Mouse (Mus musculus) embryonic facial prominence, embryonic 11.5 days (tissue): ENCODE measurements around the gene Ube2l3. TPM values are rescaled to one million over a fixed set of nuclear protein-coding genes. Genes with fewer than 3 reads are reported as not detected.
"Not testable (repeated sequence)": the region's sequence is repeated elsewhere in the genome, so short reads cannot be mapped to it uniquely, and the experiment has no call there.

Source experiments
- ATAC-seq: fragments of 200-750 bp; cut with Nextera tagmentation; replicated peaks from 2 replicates; pipeline ENCODE4 v1.8.0; 2017; ENCODE audit warnings: low read depth; ENCODE audit not compliant: insufficient number of reproducible peaks, low FRiP score, low TSS enrichment
- DNase-seq: peaks from one replicate; pipeline ENCODE4 v3.0.0-alpha.2; 2015; ENCODE audit warnings: low spot score
- H3K27ac ChIP-seq: fragments of 300-500 bp; sonication (generic); replicated peaks from 2 replicates; pipeline ENCODE4 v1.5.1; 2014; ENCODE audit warnings: mild to moderate bottlenecking, low read depth, low read length, control low read depth
- H3K27me3 ChIP-seq: fragments of 300-500 bp; sonication (generic); 2 replicates; pipeline ENCODE4 v1.6.1; 2014; ENCODE audit warnings: mild to moderate bottlenecking, low read length, moderate library complexity, mixed read lengths; ENCODE audit not compliant: control insufficient read depth, insufficient read depth
- H3K36me3 ChIP-seq: fragments of 300-500 bp; sonication (generic); replicated peaks from 2 replicates; pipeline ENCODE4 v1.6.1; 2014; ENCODE audit warnings: low read depth, mild to moderate bottlenecking, low read length, moderate library complexity, mixed read lengths; ENCODE audit not compliant: control insufficient read depth, insufficient read depth
- H3K4me1 ChIP-seq: fragments of 300-500 bp; sonication (generic); 2 replicates; pipeline ENCODE4 v1.6.1; 2014; ENCODE audit warnings: low read length, mixed read lengths; ENCODE audit not compliant: control insufficient read depth, insufficient read depth
- H3K4me2 ChIP-seq: fragments of 300-500 bp; sonication (generic); 2 replicates; pipeline ENCODE4 v1.6.1; 2014; ENCODE audit warnings: low read depth, mild to moderate bottlenecking, control low read depth, low read length, moderate library complexity
- H3K4me3 ChIP-seq: fragments of 300-500 bp; sonication (generic); 2 replicates; pipeline ENCODE4 v1.5.1; 2014; ENCODE audit warnings: low read depth, low read length, control low read depth
- H3K9ac ChIP-seq: fragments of 300-500 bp; sonication (generic); replicated peaks from 2 replicates; pipeline ENCODE4 v1.6.1; 2014; ENCODE audit warnings: mild to moderate bottlenecking, control low read depth, low read length
- H3K9me3 ChIP-seq: fragments of 300-500 bp; sonication (generic); replicated peaks from 2 replicates; pipeline ENCODE4 v1.6.1; 2016; ENCODE audit warnings: mild to moderate bottlenecking, low read length, inconsistent platforms, mixed read lengths; ENCODE audit not compliant: control insufficient read depth
- WGBS: fragments of 180-500 bp; shearing (Covaris S2); extraction: QIAGEN DNeasy Blood & Tissue Kit; methylation state at CpG from one replicate; pipeline ENCODE4 v1.1.7; 2014; 5-methylcytosine and 5-hydroxymethylcytosine counted together
- polyA plus RNA-seq: library from polyadenylated mRNA; unstranded; fragments of >200 nt; fragmentation: Nextera tagmentation; extraction: Ambion mirVana; gene quantifications from 2 replicates; pipeline ENCODE4 v1.2.1, GENCODE M21; 2014

Gene Ube2l3
- polyA plus RNA-seq, 1 experiment from 2014 or later: 458 TPM

DNA sequence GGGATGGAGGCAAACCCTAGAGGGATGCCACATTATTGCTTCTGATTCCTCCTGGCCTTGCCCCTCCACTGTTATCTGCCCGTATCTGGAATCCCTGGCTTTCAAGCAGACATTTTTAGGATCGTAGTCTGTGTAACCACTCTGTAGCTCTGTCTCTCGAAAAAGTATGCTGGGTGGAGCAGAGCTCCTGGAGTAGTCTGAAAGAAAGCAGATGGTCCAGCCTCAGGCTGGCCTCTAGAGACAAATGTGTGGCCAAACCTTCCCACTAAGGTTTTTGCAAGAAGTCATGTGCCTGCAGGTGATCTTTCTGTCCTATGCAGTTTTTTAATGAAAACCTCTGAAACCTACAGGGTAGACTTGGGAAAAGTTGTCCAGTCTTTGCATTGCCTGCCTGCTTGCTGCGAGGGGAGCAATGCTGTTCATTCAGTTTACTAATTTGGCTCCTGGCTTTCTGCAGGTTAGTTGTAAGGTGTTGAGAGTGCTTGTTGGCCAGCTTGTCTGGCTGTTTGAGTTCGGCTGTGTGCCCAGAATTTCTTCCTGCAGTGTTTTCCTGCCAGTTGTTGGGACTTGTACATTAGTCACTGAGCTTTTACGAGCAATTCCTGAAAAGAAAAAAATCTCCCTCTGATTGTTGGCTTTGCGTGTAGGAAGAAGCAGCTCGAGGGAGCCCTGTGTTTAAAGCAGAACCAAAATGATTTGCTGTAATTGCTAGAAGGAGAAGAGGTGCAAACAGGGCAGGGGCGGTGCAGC is 32.6 kb upstream of the Ube2l3 start:
- no peaks in the 10 kb centered on the region for H3K9me3 ChIP-seq
- peak overlapping the region; percentile 90 for H3K9ac ChIP-seq
- no peak for DNase-seq
- 53% methylated on average over 9 of the region's 9 CpGs for WGBS
- H3K27ac ChIP-seq: no peak overlapping the region
- H3K4me3 ChIP-seq: peak overlapping the region; percentile 93
- H3K4me2 ChIP-seq: peak overlapping the region; percentile 87
- H3K4me1 ChIP-seq: no peaks in the 10 kb centered on the region; the same call in none of the 2 replicates
- no peak for ATAC-seq
- H3K36me3 ChIP-seq: no peaks in the 10 kb centered on the region
- H3K27me3 ChIP-seq: no peaks in the 10 kb centered on the region

DNA sequence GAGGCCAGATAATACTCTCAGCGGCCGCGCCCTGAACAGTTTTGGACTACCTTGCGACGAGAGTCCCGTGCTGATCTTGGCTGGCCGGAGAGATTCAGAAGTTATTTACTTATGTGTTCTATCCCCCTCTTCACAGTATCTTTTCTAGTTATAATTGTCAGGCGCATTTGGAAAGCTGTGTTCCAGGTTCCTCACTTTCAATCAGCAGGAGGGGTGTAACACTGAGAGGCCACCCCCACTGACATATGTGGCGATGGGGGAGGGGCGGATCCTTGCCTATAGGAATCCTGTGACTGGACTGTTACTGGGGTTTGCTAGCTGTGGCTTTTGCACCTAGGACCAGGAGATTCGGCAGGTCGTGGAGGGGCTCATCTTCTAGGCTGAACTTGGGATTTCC is 32.0 kb upstream of the Ube2l3 start:
- Histone ChIP-seq H3K4me2 (peak overlapping the region; percentile 87), H3K36me3 (no peaks in the 10 kb centered on the region), H3K4me1 (no peaks in the 10 kb centered on the region; the same call in none of the 2 replicates), H3K9ac (peak overlapping the region; percentile 90), H3K27ac (0 out of 2 replicates have a peak overlapping the region, but pooled peaks have one; percentile 80), H3K4me3 (peak overlapping the region; percentile 93), H3K9me3 (no peaks in the 10 kb centered on the region), H3K27me3 (no peaks in the 10 kb centered on the region)
- ATAC-seq: no peak
- peak; percentile 72 for DNase-seq
- WGBS: 3% methylated on average over 12 of the region's 12 CpGs

DNA sequence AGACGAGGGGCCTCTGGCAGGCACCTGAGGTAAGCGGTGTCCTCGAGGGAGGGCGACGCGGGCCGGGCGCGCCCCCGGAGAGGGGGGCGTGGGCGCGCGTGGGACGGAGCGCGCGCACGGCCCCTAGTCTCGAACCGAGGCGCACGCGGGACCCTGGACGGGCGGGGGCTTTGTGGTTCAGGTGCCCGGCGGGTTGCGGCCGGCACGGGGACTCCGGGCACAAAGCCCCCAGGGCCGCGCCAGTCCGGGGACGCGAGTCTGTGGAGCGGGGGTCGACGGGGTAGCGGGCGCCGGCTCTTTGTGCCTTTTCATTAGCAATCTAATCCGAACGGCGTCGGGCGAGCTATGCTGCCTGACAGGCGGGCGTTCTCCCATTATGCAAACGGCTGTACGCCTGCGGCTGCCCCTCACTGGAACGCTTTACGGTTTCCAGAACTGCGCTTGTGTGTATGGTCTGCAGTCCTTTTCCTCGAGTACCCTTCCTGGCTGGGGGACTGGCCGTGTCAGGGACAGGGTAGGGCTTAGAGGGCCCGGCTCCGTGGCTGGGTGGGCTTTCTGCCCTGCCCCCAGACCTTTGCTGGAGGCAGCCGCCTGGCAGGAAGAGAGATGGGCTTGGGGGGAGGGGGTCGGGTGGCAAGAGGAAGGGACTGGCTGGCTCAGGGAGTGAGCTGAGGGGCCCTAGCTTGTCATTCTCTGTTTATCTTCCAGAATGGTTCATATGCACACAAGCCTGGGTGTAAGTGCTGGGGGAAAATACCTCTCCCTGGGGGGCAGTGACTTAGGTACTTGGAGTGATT is 31.5 kb upstream of the Ube2l3 start:
- Histone ChIP-seq H3K9me3 (no peaks in the 10 kb centered on the region), H3K9ac (peak overlapping the region; percentile 90), H3K27me3 (no peaks in the 10 kb centered on the region), H3K36me3 (no peaks in the 10 kb centered on the region), H3K27ac (peak overlapping the region; percentile 80), H3K4me2 (peak overlapping the region; percentile 87), H3K4me3 (peak overlapping the region; percentile 93), H3K4me1 (no peaks in the 10 kb centered on the region; the same call in none of the 2 replicates)
- WGBS: under 1% methylated on average over 56 of the region's 62 CpGs
- DNase-seq (peak; percentile 77), ATAC-seq (peak; percentile 66)

DNA sequence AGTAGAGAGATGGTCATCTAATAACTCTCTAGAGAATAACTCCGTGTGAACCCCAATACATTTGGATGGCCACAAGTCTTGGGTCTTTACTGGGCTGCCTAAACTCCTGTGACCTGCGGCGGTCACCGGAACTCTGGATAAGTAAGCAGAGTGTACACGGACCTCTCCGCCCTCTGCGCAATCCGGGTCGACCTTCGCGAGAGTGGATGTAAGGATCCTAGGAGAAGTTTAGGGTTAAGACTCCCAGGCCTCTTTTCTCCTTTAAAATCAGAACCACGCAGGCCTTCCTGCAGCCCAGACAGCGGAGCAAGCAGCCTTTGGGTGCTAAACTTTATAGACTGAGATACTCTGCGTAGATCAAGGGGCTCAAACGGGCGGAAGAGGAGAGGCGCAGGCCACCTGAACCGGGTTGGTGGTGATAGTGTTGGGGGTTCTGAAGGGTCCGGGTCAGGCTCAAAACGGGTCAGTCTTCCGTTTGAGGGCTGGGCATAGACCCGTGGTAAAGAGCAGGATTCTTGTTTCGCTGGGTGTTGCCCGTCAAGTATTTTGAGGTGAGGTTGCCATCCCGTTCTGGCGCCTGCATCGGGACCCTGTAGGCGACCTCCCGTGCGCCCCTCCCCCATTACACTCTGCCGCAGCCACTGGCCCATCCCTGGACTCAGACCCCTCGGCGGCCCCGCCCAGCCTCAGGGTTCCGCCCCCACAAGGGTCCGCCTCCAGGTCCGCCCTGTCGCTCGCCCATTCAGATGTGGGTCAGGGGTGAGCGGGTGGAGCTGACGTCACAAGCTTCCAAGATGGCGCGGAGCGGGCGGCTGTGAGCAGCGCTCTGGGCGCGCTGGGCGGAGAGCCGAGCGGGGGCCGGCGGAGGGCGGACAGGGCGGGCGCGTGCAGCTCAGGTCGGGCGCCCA is 30.6 kb upstream of the Ube2l3 start, which contains the start of gene Hic2:
Hic2 (plus strand) TSS at position 779 of the 908 bp plus-strand sequence.
- H3K9me3 ChIP-seq: no peaks in the 10 kb centered on the region

DNA sequence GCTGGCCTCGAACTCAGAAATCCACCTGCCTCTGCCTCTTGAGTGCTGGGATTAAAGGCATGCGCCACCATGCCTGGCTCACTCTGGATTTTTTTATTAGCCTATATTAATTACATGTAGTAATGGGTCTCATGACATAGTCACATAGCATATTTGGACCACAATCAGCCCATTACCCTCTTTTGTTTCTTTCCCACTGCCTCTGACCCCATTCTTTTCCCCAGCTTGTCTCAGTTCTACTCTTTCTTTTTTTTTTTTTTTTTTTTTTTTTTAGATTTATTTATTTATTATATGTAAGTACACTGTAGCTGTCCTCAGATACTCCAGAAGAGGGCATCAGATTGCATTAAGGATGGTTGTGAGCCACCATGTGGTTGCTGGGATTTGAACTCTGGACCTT is 29.1 kb upstream of the Ube2l3 start:
- WGBS: 85% methylated on average over 2 of the region's 2 CpGs

More for the DNA sequence above, 30.6 kb upstream of the Ube2l3 start, which contains the start of gene Hic2:
- WGBS: under 1% methylated on average over 59 of the region's 59 CpGs
- H3K4me1 ChIP-seq: no peaks in the 10 kb centered on the region; the same call in none of the 2 replicates
- DNase-seq: peak; percentile 98
- peak within 1 kb of the TSS; percentile 93 for H3K4me3 ChIP-seq
- H3K36me3 ChIP-seq: no peaks in the 10 kb centered on the region
- H3K9ac ChIP-seq: peak within 1 kb of the TSS; percentile 90
- no peaks in the 10 kb centered on the region for H3K27me3 ChIP-seq
- ATAC-seq: peak; percentile 97
- H3K4me2 ChIP-seq: peak within 1 kb of the TSS; percentile 87
- H3K27ac ChIP-seq: peak within 1 kb of the TSS; percentile 80

DNA sequence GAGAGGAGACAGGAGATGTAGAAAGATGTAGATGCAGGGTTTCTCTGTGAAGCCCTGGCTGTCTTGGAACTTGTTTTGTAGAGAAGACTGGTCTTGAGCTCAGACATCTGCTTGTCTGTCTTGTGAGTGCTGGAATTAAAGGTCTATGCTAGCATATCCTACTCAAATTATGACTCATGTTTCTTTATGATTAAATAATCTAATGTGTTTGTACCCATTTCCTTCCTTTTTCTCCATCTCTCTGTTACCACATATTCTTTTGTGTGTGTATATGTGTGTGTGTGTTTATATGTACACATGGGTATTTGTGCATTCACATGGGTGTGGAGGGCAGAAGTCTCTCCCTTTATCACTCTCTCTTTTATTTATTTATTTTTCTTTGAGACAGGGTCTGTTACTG is 24.0 kb upstream of the Ube2l3 start:
- no peaks in the 10 kb centered on the region for H3K36me3 ChIP-seq
- ATAC-seq (no peak), DNase-seq (no peak)
- no peak overlapping the region for H3K4me2 ChIP-seq
- H3K27ac ChIP-seq: no peak overlapping the region
- H3K4me1 ChIP-seq: no peaks in the 10 kb centered on the region
- no peaks in the 10 kb centered on the region for H3K9me3 ChIP-seq
- H3K27me3 ChIP-seq: no peaks in the 10 kb centered on the region; the same call in 1 of the 2 replicates
- no peak overlapping the region for H3K4me3 ChIP-seq
- H3K9ac ChIP-seq: no peak overlapping the region

More for the DNA sequence above, 29.1 kb upstream of the Ube2l3 start:
- not testable (repeated sequence) for H3K4me2 ChIP-seq, H3K9ac ChIP-seq, H3K27ac ChIP-seq, H3K4me3 ChIP-seq, H3K36me3 ChIP-seq, ATAC-seq, H3K27me3 ChIP-seq, DNase-seq, H3K4me1 ChIP-seq, H3K9me3 ChIP-seq

DNA sequence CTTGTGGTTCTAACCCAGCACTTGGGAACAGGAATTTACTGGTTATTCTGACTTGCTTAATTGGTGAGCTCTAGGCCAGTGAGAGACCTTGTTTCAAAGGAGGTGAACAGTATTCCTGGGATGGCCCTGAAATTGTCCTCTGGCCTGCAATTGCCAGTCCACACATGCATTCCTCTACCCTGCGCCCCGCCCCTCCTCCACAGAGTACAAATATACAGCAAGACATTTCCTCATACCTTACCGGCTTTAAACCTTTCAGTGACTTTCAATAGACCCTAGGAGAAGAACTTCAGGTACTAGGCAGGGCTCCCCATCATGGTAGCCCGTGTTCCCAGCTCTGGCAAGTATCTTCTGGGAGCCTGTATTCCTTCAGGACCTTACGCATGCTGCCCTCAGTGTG is 23.1 kb upstream of the Ube2l3 start:
- no peak overlapping the region for H3K4me2 ChIP-seq
- H3K9me3 ChIP-seq: no peaks in the 10 kb centered on the region
- H3K27ac ChIP-seq: no peak overlapping the region
- ATAC-seq: no peak
- H3K9ac ChIP-seq: no peak overlapping the region
- no peaks in the 10 kb centered on the region for H3K36me3 ChIP-seq
- H3K4me3 ChIP-seq: no peak overlapping the region
- no peaks in the 10 kb centered on the region for H3K4me1 ChIP-seq
- 87% methylated on average over 5 of the region's 5 CpGs for WGBS
- DNase-seq: no peak
- H3K27me3 ChIP-seq: no peaks in the 10 kb centered on the region; the same call in 1 of the 2 replicates
